Mouse (Mus musculus) kidney, postnatal 36 days (tissue): ENCODE data around the gene Hspa14.

Source experiments
- DNase-seq, 2 experiments: peaks; one replicate each; pipeline ENCODE4 v3.0.0; 2021 to 2022; ENCODE audit warnings: mixed read lengths in 2 of 2

The Hspa14 gene

GRCm38 (mm10) chr2:3512552-3513454 lies at the start of gene Hspa14, which contains the start of the genes Gm45902 and Cdnf:
Gene Hspa14, minus strand, starts transcription at chr2:3512814.
Gene Gm45902, minus strand, starts transcription at chr2:3512790.
Gene Cdnf, plus strand, starts transcription at chr2:3513030.
- peak; percentile 95 to 98 for DNase-seq

- DNase-seq: peak; percentile 58 to 77
These were observed 34.0 kb upstream of the Hspa14 start for GRCm38 (mm10) chr2:3546588-3546987.

- no peak for DNase-seq
These were observed 33.4 kb upstream of the Hspa14 start for GRCm38 (mm10) chr2:3546055-3546454.

- DNase-seq: no peak
These were observed 28.9 kb upstream of the Hspa14 start for GRCm38 (mm10) chr2:3541307-3542079.

GRCm38 (mm10) chr2:3526288-3526687 lies 13.7 kb upstream of the Hspa14 start:
- DNase-seq: no peak

- DNase-seq: no peak
These were observed 9.9 kb upstream of the Hspa14 start for GRCm38 (mm10) chr2:3522558-3522957.

- peak; percentile 6 to 28 for DNase-seq
These were observed 538 bp downstream of the Hspa14 start for GRCm38 (mm10) chr2:3512076-3512475.

- no peak for DNase-seq
These were observed 11.7 kb downstream of the Hspa14 start for GRCm38 (mm10) chr2:3500886-3501285.

GRCm38 (mm10) chr2:3499543-3499942 lies 13.1 kb downstream of the Hspa14 start:
- no peak for DNase-seq

GRCm38 (mm10) chr2:3493833-3494409 lies 18.7 kb downstream of the Hspa14 start:
- DNase-seq: no peak

GRCm38 (mm10) chr2:3489816-3490215 lies 22.8 kb downstream of the Hspa14 start:
- no peak for DNase-seq

GRCm38 (mm10) chr2:3480239-3480638 lies 32.4 kb downstream of the Hspa14 start:
- DNase-seq: no peak

GRCm38 (mm10) chr2:3475746-3476251 lies 36.8 kb downstream of the Hspa14 start:
- no peak for DNase-seq

- DNase-seq: peak; percentile 96 to 99
These were observed 37.7 kb downstream of the Hspa14 start, which contains the start of gene Suv39h2 for GRCm38 (mm10) chr2:3474861-3475283. Gene Suv39h2, minus strand, starts transcription at chr2:3475031.

GRCm38 (mm10) chr2:3474361-3474805 lies 38.2 kb downstream of the Hspa14 start:
- DNase-seq: peak; percentile 48 to 74

- no peak for DNase-seq
These were observed 38.7 kb downstream of the Hspa14 start for GRCm38 (mm10) chr2:3473891-3474290.

GRCm38 (mm10) chr2:3456590-3456989 lies 56.0 kb downstream of the Hspa14 start:
- no peak for DNase-seq

- DNase-seq: no peak
These were observed 59.5 kb downstream of the Hspa14 start for GRCm38 (mm10) chr2:3453096-3453495.

- DNase-seq: no peak
These were observed 63.2 kb downstream of the Hspa14 start for GRCm38 (mm10) chr2:3449431-3449830.

GRCm38 (mm10) chr2:3445984-3446383 lies 66.6 kb downstream of the Hspa14 start:
- no peak for DNase-seq

- DNase-seq: no peak
These were observed 68.4 kb downstream of the Hspa14 start for GRCm38 (mm10) chr2:3444206-3444605.
